Mouse (Mus musculus) splenic B cell, adult 2 months (primary cell): ENCODE measurements around the gene Cnksr3.

Experiments
- DNase-seq: peaks from one replicate; pipeline ENCODE4 v3.0.0-alpha.2; 2011; ENCODE audit warnings: low read depth, low spot score
- H3K27me3 ChIP-seq: 2 replicates; pipeline ENCODE4 v1.6.1; 2012; ENCODE audit warnings: mild to moderate bottlenecking, low read length, moderate library complexity, mixed read lengths; ENCODE audit not compliant: control insufficient read depth, poor library complexity, insufficient read depth, severe bottlenecking
- H3K36me3 ChIP-seq: 2 replicates; pipeline ENCODE4 v1.6.1; 2012; ENCODE audit warnings: mild to moderate bottlenecking, low read length, moderate library complexity, mixed read lengths; ENCODE audit not compliant: control insufficient read depth, poor library complexity, insufficient read depth, severe bottlenecking

Gene Cnksr3

DNA sequence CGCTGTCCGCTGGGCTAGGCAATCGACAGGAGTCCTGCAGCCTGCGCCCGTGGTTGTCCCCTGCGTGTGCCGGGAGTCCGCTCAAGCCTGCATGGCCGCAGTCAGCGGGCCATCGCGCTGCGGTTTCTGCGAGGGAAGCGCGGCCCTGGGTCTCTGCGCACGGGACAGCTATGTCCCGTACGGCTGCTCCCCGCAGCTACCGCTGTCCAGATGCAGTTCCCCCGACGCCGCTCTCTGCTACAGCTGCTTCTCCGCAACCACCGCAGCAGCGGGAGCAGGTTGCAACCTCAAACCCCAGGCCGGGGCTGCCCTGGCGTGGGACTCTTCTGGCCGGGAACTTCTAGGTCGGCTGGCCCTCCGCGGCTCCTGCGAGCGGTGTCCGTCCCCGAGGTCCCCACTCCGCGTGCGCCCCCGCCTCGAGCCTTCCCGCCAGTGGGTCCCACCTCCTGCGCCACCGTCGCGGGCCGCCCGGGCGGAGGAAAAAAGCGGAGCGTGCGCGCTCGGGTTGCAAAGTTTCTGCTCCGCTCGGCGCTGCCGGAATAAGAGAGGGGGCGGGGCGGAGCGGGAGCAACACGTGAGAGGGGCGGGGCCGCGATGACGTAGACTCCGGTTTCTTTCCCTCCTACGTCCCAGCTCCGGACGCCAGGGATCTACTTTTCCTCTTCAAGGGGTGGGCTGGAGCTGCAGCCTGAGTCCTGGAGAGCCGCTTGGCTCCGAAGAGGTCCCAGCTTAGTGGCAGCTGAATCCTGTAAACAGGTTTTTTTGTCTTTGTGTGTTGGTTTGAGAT lies at the start of gene Cnksr3:
Gene Cnksr3, minus strand, starts transcription at position 542 of the 787 bp plus-strand sequence.
- Histone ChIP-seq H3K36me3 (no peaks in the 10 kb centered on the region), H3K27me3 (no peaks in the 10 kb centered on the region)
- peak; percentile 90 for DNase-seq

- Histone ChIP-seq H3K27me3 (no peaks in the 10 kb centered on the region), H3K36me3 (no peaks in the 10 kb centered on the region)
- DNase-seq, result no peak
Observed at GRCm38 (mm10) chr10:7260166-7261108, 48.4 kb upstream of the Cnksr3 start.

- Histone ChIP-seq H3K27me3 (no peaks in the 10 kb centered on the region), H3K36me3 (no peaks in the 10 kb centered on the region)
- no peak for DNase-seq
Observed at GRCm38 (mm10) chr10:7258607-7259006, 46.6 kb upstream of the Cnksr3 start.

DNA sequence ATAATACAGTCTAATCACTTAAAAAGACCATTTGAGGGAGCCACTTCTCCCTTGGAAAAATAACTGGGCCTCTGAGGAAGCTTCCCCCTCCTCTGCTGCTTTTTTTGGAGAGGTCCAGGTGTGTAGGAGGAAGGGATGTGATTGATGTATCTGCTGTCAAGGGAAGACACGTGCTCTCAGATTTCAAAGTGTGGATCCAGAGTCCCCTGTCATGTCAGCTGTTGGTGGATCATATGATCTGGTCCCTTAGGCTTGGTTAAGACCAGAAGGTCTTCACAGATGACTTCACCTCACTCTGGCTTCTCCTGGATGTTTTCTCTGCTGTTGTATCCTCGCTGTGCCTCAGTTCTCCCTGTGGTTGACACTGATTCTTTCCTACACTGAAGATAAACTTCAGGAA lies 38.4 kb upstream of the Cnksr3 start:
- no peak for DNase-seq
- no peaks in the 10 kb centered on the region for H3K27me3 ChIP-seq
- no peaks in the 10 kb centered on the region for H3K36me3 ChIP-seq

DNA sequence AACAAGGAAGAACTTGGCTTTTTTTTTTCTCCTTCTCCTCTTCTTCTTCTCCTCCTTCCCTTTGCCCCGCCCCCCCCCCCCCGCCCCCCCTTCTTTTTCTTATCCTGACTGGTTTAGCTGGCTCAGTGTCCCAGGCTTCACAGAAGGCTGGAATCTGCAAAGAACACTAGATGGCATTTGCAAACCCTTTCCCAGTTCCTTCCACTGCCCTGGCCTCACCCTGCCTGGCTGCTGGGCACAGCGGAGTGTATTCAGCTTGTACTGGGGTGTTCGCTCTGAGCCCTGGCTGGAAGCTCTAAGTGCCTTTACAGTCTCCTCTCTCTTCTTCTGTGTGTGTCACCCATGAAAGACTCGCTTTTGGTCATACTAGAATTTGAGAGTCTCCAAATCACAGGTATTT lies 22.6 kb upstream of the Cnksr3 start:
- no peaks in the 10 kb centered on the region for H3K27me3 ChIP-seq
- DNase-seq, result no peak
- no peaks in the 10 kb centered on the region for H3K36me3 ChIP-seq

- no peaks in the 10 kb centered on the region for H3K27me3 ChIP-seq
- no peak for DNase-seq
- no peaks in the 10 kb centered on the region for H3K36me3 ChIP-seq
Observed at GRCm38 (mm10) chr10:7217551-7218127, 5.6 kb upstream of the Cnksr3 start.

- Histone ChIP-seq H3K27me3 (no peaks in the 10 kb centered on the region), H3K36me3 (no peaks in the 10 kb centered on the region)
- DNase-seq, result no peak
Observed at GRCm38 (mm10) chr10:7214718-7215117, 2.7 kb upstream of the Cnksr3 start.

GRCm38 (mm10) chr10:7213066-7213630 lies 1.1 kb upstream of the Cnksr3 start:
- Histone ChIP-seq H3K27me3 (no peaks in the 10 kb centered on the region), H3K36me3 (no peaks in the 10 kb centered on the region)
- DNase-seq, result no peak

DNA sequence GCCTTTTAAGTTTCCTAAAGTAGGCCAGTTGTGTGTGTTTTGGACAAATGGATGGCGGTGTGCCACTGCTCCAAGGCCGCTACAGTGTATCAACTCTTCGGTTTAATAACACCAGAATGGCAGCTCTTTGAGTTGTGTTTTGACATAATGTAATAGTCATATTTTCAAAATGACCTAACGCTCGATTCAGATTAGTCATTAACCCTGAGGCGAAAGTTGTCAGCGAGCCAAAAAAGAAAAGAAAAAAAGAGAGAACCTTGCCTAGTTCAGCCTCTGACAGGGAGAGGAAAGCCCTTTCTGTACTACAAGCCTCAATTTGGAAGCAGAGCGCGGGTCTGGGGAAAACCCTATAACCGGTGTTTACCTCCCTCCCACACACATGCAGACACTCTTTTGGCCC lies 500 bp upstream of the Cnksr3 start:
- H3K36me3 ChIP-seq, result no peaks in the 10 kb centered on the region
- H3K27me3 ChIP-seq, result no peaks in the 10 kb centered on the region
- DNase-seq, result peak; percentile 71

DNA sequence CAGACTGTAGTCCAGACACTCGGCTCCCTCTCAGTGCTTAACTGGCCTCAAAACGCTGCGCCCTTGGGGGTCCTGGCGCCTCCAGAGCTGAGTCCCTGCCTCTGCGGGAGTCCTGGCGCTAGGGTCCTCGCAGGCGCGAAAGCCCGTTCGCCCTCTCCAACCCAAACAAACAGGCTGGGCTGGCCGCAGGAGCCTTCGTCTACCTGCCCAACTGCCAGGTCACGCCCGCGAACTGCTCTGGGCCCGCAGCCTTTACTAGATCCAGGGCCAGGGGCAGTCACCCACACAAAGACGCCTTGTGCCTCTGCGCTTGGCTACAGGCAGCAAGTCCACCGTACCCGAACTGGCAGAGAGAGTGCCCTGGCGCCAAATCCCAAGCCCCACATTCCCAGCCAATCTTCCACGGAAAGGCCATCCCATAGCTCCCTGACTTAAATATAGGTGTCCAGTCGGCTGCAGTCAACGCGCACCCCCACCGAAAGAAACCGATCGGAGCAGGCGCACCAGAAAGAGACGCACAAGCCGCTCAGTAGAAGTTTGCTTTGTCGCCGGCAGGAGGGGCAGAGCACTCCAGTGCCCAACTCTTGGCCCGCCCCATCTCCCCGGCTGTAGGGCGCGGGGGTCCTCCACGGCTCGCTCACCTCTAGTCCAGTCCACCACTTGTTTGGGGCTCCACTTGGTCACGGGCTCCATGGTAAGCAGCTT lies 894 bp downstream of the Cnksr3 start:
- DNase-seq, result peak; percentile 79
- H3K36me3 ChIP-seq, result no peaks in the 10 kb centered on the region
- no peaks in the 10 kb centered on the region for H3K27me3 ChIP-seq

DNA sequence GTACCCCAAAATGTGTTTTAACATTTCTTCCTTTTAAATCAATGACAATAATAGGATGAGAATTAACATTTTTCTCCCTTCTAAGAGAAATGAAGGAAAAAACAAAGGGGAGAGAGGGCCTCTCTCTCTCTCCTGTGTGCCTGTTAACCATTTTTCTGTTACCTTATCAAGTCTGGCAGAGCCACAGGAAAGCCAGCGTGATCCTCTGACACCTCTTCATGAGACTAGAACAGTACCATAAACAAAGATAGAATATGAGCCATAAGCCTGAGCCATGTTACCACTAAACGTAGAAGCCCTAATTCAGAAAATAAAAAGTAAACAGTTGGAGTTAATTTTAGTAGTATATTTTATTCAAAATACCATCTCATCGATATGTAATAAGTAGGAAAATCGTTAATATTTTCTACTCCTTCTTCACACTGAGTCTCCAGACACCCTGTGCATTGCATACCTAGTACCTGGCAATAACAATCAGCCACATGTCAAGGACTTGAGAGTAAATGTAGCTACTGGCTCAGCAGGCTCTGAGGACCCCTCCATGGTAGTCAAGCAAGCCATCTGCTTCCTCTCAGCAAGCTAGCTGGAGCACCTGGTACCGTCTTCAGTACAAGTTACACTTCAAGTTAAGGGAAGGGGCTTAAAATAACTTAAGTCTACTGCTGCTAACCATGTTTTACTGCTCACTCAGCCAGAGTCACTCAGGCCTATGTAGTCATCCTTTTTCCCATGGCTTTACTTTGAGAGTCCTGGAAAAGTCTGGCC lies 2.2 kb downstream of the Cnksr3 start:
- Histone ChIP-seq H3K27me3 (no peaks in the 10 kb centered on the region), H3K36me3 (no peaks in the 10 kb centered on the region)
- no peak for DNase-seq

DNA sequence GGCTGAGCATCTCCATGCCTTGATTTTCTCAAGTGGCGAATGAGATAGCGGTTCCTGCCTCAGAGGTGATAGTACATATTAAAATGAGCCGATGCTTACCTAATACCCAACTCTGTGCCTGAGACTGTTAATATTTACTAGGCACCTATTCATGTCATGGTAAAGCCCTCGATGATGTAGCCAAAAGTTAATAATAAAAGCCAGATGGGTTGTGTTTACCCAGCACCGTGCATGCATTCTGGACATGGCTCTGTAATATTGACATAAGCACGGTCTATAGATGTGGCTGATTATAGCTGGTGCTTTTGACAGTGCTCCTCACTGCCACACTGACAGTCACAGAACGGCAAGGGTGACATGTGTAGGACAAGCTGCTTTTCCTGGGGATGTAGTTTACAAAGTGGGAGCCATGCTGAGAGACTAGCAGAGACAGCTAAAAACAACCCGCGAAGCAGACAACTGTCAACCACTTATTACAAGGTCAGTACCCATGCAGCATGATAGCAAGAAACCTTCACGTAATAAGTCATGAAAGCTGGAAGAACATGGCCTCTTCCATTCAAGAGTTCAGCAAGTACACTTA lies 3.1 kb downstream of the Cnksr3 start:
- Histone ChIP-seq H3K27me3 (no peaks in the 10 kb centered on the region), H3K36me3 (no peaks in the 10 kb centered on the region)
- DNase-seq, result no peak

DNA sequence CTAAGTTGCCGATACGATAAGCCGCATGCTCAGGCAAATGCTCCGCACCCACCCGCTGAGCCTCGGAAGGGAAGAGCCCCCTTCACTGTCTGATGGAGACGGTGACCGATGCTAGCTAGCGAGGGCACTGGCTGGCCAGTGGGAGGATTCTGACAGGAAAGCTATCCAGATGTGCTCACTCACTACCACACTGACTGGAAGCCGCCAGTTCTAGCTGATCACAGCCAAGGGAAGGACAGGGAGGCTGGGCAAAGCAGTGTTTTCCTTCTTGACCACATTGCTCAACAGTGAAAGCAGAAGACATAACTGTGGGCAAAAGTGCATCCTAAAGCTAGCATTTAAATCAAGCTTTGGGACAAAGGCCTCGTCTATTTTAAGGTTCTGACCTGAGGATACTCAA lies 4.7 kb downstream of the Cnksr3 start:
- no peak for DNase-seq
- H3K27me3 ChIP-seq, result no peaks in the 10 kb centered on the region
- no peaks in the 10 kb centered on the region for H3K36me3 ChIP-seq
